Mouse (Mus musculus) CD8-positive naive resting alpha-beta T cell, adult 2 months (primary cell): ENCODE measurements around the gene Scamp4.

ENCODE experiments used
- DNase-seq, 2 experiments: peaks; one replicate each; pipeline ENCODE4 v3.0.0; 2022; ENCODE audit warnings: low read depth in 2 of 2, low spot score in 2 of 2

Gene Scamp4

GRCm38 (mm10) chr10:80602698-80603325 is at the start of gene Scamp4, which contains the start of gene Adat3:
Gene Scamp4 (plus strand): TSS chr10:80602872.
Gene Adat3 (plus strand): TSS chr10:80602880.
- DNase-seq = peak; percentile 92 to 97

- DNase-seq = no peak
Measured at GRCm38 (mm10) chr10:80553575-80553974, 49.1 kb upstream of the Scamp4 start.

DNA sequence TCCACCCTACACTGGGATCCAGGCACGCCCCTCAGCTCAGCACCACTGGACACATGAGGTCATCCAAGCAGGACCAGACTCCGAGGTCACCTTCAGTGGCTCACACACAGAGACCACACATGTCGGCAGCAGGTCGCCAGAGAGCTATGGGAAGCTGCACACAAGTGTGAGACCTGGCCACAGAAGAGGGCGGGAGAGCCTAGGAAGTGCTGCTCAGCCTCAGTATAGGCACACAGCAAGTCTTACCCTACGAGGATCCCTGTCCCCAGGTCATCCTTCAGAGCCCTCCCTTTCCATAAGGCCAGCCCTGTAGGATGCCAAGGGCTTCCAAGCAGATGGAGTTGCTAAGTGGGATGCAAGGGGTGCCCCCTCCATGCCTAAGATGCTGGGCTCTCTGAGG is 48.7 kb upstream of the Scamp4 start:
- no peak for DNase-seq

DNA sequence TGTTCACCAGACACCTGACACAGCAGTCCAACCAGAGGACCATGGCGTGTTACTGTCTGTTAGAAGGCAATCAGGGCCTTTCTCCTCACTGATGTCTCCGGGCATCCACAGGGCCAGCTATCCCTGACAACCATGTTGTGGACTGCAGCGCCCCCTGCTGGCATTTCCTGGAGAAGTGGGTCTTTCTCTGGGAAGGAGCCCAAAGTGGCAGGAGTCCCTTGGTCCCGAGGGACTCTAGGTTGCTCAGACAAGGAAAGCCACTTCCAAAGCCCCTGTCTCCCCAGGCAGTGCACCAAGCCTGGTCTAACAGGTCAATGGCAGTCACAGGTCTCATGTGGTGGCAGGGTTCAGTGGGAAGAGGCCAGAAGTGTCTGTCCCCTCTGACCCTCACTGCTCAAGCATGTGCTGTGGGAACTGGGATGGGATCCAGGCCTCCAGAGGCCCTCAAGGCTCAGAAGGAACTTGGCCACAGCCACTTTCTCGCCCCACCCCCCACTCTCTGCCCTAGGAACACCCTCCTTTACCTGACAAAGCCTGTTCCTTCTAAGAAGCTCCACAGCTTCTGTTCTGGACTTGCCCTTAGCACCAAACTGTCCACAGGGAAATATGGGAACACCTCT is 45.2 kb upstream of the Scamp4 start:
- DNase-seq = peak; percentile 61 to 64

DNA sequence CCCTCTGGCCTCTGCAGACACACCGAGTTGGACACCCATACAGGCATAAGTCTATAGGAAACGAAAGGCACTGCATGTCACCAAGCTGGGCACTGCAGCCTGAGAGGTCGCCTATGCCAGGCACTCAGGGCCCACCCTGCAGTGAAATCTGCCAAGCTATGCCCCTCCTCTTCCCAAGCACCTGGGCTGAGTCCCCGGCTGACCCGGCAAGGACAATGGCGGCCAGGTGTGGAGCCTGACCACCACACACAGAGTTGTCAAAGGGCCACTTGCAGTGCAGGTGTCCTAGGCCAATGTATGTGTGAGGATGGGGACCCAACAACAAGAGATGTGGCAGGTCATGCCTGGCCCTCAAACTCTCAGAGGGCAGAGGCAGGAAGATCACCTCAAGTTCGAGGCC is 43.2 kb upstream of the Scamp4 start:
- DNase-seq = no peak

DNA sequence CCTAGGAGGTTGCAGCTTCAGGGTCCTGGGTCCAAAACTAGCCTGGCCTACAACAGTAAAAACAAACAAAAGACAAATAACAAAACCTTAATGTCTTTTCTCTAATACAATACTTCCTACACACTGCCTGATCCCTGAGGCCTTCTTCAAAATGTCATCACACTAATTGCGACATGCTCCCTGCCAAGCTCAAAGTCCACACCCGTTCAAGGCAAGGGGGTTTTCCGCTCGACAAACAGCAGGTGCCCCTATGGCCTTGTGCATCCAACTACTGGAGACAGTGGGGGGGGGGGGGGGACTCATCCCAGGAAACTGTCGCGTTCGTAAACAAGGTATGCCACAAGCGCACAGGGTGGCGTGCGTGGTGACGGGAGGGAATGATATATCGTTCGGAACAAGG is 42.1 kb upstream of the Scamp4 start:
- no peak for DNase-seq

- DNase-seq = peak; percentile 90 to 96
Measured at GRCm38 (mm10) chr10:80561116-80561944, 41.3 kb upstream of the Scamp4 start, which contains the start of gene Rexo1. Gene Rexo1 (minus strand): TSS chr10:80561560.

- peak; percentile 87 to 92 for DNase-seq
Measured at GRCm38 (mm10) chr10:80566375-80567092, 36.1 kb upstream of the Scamp4 start.

DNA sequence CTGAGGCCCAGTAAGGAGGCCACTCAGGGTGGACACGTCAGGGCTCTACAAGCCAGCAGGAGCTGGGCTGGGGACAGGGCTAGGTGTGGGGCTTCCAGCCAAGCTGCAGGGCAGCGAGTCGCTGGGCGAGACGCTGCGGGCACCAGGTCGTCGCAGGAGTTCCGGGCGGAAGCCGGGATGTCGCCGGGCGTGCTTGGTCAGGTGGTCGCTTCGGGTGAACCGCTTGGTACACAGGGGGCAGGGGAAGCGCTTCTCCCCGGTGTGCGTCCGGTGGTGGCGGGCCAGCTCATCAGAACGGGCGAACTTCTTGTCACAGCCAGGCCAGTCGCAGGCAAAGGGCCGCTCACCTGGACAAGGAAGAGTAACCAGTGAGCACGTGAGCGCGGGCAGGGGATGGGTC is 33.8 kb upstream of the Scamp4 start:
- no peak for DNase-seq

DNA sequence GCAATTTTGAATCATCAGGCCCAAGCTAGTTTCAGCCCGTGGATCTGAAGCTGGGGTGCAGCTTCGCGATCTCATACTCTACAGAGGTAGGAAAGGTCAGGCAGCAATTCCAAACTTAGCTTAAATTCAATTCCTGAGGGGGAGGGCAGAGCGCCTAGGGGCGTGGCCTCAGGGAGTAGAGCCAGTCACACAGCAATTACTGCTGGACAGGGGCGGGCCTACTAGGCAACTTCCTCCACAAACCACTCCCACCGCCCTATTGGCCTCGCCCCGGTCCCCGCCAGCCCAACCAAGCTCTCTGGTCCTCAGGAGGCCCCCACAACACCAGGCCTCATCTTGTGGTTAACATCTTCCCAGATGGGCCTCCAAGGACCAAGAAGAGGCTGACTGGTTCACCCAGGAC is 33.0 kb upstream of the Scamp4 start:
- no peak for DNase-seq

DNA sequence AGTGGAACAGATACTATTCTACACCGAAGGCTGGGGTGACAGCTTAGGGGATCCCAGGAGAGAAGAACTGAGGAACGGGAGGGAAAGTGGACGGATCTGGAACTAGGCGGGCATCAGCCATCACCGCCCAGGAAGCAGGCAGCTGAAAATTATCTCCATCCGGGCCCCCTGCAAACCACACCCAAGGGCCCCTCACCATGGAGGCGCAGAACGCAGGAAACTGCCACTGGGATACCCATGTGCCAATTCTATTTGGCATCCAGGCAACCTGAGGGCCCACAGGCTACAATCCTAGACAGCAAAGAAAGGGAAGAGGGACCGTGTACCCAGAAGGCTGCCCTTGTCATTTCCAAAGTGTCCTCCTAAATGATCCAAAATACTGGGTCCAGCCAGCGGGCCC is 32.3 kb upstream of the Scamp4 start:
- no peak for DNase-seq

DNA sequence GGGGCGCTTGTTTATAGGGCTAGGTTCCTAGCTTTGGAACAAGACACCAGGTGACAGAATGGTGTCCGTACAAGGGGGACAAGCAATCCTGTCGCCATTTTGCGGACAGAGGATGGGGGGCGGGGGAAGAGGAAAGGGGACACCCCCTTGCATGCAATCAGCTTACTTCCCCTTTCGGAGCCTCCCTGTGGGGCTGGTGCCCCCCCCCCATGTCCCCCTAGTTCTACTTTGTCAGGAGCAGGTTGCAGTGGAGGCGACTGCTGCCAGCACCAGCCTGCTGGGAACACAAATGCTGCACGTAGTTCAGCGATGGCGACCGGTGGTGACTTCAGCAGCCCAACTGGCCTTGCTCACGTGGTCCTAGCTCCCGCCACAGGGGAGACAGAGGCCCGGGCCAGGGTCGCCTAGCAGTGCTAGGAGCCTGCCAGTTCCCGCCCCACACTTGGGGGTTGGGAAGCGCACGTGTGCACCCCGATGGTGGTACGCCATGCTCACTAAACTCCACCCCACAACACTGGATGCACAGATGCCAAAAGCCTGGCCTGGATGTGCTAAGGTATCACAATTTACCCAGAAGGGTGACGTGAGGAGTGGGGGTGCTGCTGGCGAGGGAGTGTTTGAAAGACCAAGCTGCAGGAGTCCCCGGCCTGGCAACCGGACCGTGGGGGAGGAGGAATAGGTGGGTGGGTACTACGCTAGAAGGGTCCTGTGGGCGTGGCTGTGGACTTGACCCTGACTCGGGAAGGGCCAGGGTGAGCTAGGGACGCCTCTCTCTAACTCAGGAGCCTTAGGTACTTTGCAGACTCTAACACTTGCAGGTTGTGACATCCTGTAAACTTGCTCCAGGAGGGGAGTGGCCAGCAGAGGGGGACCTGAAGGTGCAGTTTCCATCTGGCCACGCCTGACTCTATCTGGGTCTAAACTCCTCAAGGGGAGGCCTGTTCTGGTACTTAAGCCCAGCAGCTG is 31.5 kb upstream of the Scamp4 start:
- DNase-seq = no peak

- DNase-seq = no peak
Measured at GRCm38 (mm10) chr10:80572477-80572876, 30.2 kb upstream of the Scamp4 start.

GRCm38 (mm10) chr10:80573944-80574343 is 28.7 kb upstream of the Scamp4 start:
- DNase-seq = no peak

- DNase-seq = no peak
Measured at GRCm38 (mm10) chr10:80574896-80575295, 27.8 kb upstream of the Scamp4 start.

DNA sequence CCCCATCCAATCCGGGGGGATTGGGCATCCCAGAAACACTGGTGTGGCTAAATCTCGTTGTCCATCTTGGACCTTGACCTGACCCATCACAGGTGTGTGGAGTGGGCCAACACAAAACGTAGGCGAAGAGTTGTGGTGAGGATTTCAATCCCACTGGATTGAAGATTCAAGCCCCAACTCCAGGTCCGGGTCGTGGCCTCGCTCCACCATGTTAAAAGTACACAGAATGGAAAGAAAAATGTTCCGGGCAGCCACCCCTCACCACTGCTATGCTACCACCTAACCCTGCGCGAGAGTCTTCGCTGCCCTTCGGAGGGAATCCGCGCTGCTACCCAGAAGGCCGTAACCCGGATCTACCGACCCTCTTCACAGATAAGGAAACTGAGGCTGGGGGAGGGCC is 26.7 kb upstream of the Scamp4 start:
- no peak for DNase-seq

DNA sequence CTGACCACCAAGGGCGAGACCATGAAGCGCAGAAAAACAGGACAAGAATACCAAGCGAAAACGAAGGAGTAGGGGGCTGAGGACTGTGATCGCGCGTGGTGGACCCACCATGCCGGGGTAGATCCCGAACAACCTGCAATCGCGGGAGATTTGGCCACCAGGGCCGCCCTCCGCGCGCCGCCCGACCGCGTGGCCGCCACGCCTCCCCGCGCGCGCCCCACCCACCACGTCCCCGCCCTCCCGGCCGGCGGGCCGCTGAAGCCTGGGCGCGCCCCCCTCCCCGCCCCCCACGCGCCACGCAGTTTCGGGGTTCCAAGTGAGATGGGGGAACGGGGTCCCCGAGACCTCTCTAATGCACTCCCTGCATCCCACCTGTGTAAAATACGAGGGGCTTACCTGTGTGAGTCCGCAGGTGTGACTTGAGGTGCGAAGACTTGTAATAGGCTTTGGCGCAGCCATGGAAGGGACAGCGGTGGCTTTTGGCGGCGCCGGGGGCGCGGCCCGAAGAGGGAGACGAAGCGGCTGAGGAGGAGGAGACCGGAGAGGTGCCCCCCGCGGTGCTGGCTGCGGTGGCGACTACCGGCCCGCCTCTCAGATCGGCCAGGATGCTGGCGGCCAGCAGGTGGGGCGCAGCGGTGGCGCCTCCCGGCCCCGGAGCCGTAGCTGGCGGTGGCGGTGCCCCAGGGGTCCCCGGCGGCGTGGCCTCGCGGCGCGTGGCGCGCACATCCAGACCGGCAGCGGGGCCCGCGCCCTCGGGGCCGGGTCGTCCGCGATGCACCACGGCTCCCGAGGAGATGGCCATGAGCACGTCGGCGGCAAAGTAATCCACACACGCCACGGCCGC is 26.1 kb upstream of the Scamp4 start:
- peak; percentile 47 to 60 for DNase-seq

- DNase-seq = peak; percentile 99
Measured at GRCm38 (mm10) chr10:80577195-80578130, 25.2 kb upstream of the Scamp4 start, which contains the start of gene Klf16. Gene Klf16 (minus strand): TSS chr10:80577321.
